Mouse (Mus musculus): ENCODE results near the gene Atxn1.
A peak's percentile ranks its signal among the peaks of the same experiment; 100 is the strongest.

DNA sequence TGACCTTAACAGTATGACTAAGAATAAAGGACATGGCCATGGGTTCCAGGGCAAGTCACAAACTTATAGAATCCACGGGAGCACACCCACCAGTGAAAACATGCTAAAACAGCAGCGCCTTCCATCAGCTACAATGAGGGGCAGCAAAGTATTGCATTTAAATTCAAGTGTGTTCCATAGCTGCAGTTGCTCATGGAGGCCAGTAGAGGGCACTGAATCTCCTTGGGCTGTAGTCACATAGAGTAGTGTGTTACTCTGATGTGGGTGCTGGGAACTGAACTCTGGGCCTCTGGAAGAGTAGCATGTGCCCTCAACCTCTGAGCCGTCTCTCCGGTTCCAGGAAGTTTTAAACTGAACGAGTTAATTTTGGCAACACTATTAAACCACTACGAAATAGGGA, 268.8 kb downstream of the Atxn1 start:
- TF ChIP-seq GATA1 (IDR thresholded peaks at IDR 0.05; ENCODE audit: borderline replicate concordance, low read length) (no peak), CTCF (IDR thresholded peaks at IDR 0.05; ENCODE audit: low read depth, low read length) (peak; percentile 21; the same call in 1 of the 2 replicates), POLR2AphosphoS5 (IDR thresholded peaks at IDR 0.05; ENCODE audit: insufficient replicate concordance, low read depth, low read length) (no peak), GATA2 (IDR thresholded peaks at IDR 0.05; ENCODE audit: borderline replicate concordance, low read depth, low read length) (no peak)
